Mouse (Mus musculus): Measurements from ENCODE around the gene Rsf1. TPM values are rescaled to one million over a fixed set of nuclear protein-coding genes. Genes with fewer than 3 reads are reported as not detected.

Gene Rsf1
- polyA plus RNA-seq, 1 experiment from 2014 or later = 14.8 TPM

DNA sequence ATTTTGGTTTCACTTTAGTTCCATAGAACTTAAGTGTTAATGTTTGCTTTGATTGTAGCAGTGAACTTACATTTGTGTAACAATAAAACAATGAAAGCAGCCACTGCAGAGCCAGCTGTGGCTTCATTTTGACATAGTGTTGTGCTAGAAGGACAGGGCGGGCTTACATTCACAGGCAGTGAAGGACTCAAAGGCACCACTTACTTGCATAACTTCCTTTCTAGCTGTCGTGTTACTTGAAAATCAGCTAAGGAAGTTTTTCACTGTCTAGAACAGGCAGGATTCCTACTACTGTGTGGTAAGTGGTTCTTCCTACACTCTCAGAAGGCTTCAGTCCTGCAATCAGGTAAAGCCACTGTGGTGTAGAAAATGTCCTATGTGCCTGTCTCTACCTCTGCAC, 108.1 kb downstream of the Rsf1 start:
- WGBS = 91% methylated on average over 2 of the region's 2 CpGs
- no peak for ATAC-seq (ENCODE audit: insufficient number of reproducible peaks, insufficient read depth, low FRiP score, low read depth)

DNA sequence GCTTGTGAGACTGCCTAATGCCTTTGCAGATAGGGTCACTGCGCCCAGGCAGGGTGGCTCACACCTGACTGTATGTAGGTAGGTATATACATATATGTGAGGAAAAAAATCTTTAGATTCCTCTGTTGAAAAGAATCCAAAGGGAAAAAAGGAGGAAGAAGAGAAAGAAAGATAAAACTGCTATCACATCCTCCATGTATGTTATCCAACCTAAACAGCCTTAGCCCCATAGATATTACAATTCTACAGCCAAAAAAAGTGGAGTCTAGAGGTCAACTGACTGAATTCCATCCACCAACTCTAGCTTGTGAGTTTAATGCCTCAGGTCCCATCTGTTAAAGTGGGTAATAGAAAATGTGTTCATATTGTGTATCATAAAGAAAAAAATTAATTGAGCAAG, 115.8 kb downstream of the Rsf1 start:
- H3K27ac ChIP-seq (replicated peaks in 1 of 2; ENCODE audit: control insufficient read depth in 1 of 2, insufficient read depth in 1 of 2, low read depth in 2 of 2, low read length in 2 of 2) = no peak overlapping the region
- 0 out of 2 replicates have a peak, but pooled peaks cover 6% of the 10 kb centered on the region for H3K36me3 ChIP-seq (ENCODE audit: control insufficient read depth, insufficient read depth, low read length)
- H3K27me3 ChIP-seq (ENCODE audit: control insufficient read depth, insufficient read depth, low read length) = no peaks in the 10 kb centered on the region
- peak overlapping the region; percentile 89; the same call in 1 of the 2 replicates for H3K4me2 ChIP-seq (ENCODE audit: low read length)
- peaks cover 4% of the 10 kb centered on the region in 2 experiments for H3K4me1 ChIP-seq (ENCODE audit: control insufficient read depth in 2 of 2, insufficient read depth in 2 of 2, low read length in 2 of 2)
- ATAC-seq (ENCODE audit: insufficient number of reproducible peaks, insufficient read depth, low FRiP score, low read depth) = no peak
- 95% methylated on average over 1 of the region's 1 CpGs for WGBS
- no peak overlapping the region for H3K9ac ChIP-seq (ENCODE audit: low read length)
- no peaks in the 10 kb centered on the region for H3K9me3 ChIP-seq (ENCODE audit: control insufficient read depth, low read length)
- no peak overlapping the region for H3K4me3 ChIP-seq (ENCODE audit: control insufficient read depth in 1 of 2, insufficient read depth in 1 of 2, low read depth in 1 of 2, low read length in 2 of 2)

More for the DNA sequence above, 108.1 kb downstream of the Rsf1 start:
- Histone ChIP-seq H3K27ac (replicated peaks in 1 of 2; ENCODE audit: control insufficient read depth in 1 of 2, insufficient read depth in 1 of 2, low read depth in 2 of 2, low read length in 2 of 2) (no peak overlapping the region), H3K4me2 (ENCODE audit: low read length) (no peak overlapping the region), H3K4me3 (ENCODE audit: control insufficient read depth in 1 of 2, insufficient read depth in 1 of 2, low read depth in 1 of 2, low read length in 2 of 2) (no peak overlapping the region), H3K9me3 (ENCODE audit: control insufficient read depth, low read length) (no peaks in the 10 kb centered on the region), H3K27me3 (ENCODE audit: control insufficient read depth, insufficient read depth, low read length) (no peaks in the 10 kb centered on the region), H3K36me3 (ENCODE audit: control insufficient read depth, insufficient read depth, low read length) (peaks cover 50% of the 10 kb centered on the region), H3K4me1 (ENCODE audit: control insufficient read depth in 2 of 2, insufficient read depth in 2 of 2, low read length in 2 of 2) (no peaks in the 10 kb centered on the region), H3K9ac (ENCODE audit: low read length) (no peak overlapping the region)

DNA sequence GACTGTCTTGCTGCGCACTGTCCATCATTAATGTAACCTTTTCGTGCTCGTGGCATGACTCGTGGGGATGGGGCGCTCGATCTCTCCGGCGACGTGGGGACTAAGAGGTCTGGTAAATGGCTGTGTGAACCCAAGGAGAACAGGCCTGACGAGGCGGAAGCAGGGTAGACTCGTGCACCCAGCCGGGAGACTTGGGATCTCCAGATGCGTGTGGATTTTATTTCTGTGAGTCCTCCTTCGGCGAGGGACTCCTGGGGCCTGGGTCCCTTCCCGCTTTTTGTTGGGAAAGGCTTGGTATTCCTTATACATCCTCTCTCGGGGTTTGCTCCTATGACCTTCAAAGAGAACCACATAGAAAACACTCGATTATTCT, 116.4 kb downstream of the Rsf1 start:
- peak overlapping the region; percentile 86 for H3K9ac ChIP-seq (ENCODE audit: low read length)
- no peaks in the 10 kb centered on the region for H3K9me3 ChIP-seq (ENCODE audit: control insufficient read depth, low read length)
- no peaks in the 10 kb centered on the region for H3K27me3 ChIP-seq (ENCODE audit: control insufficient read depth, insufficient read depth, low read length)
- peak overlapping the region; percentile 9 to 65; a peak in 3 of 4 replicates for H3K27ac ChIP-seq (replicated peaks in 1 of 2; ENCODE audit: control insufficient read depth in 1 of 2, insufficient read depth in 1 of 2, low read depth in 2 of 2, low read length in 2 of 2)
- peak overlapping the region; percentile 89 for H3K4me2 ChIP-seq (ENCODE audit: low read length)
- WGBS = 38% methylated on average over 19 of the region's 19 CpGs
- peak overlapping the region; percentile 88 to 90 for H3K4me3 ChIP-seq (ENCODE audit: control insufficient read depth in 1 of 2, insufficient read depth in 1 of 2, low read depth in 1 of 2, low read length in 2 of 2)
- 0 out of 2 replicates have a peak, but pooled peaks cover 6% of the 10 kb centered on the region for H3K36me3 ChIP-seq (ENCODE audit: control insufficient read depth, insufficient read depth, low read length)
- ATAC-seq (ENCODE audit: insufficient number of reproducible peaks, insufficient read depth, low FRiP score, low read depth) = peak; percentile 59
- peaks cover 4% of the 10 kb centered on the region in 2 experiments for H3K4me1 ChIP-seq (ENCODE audit: control insufficient read depth in 2 of 2, insufficient read depth in 2 of 2, low read length in 2 of 2)

DNA sequence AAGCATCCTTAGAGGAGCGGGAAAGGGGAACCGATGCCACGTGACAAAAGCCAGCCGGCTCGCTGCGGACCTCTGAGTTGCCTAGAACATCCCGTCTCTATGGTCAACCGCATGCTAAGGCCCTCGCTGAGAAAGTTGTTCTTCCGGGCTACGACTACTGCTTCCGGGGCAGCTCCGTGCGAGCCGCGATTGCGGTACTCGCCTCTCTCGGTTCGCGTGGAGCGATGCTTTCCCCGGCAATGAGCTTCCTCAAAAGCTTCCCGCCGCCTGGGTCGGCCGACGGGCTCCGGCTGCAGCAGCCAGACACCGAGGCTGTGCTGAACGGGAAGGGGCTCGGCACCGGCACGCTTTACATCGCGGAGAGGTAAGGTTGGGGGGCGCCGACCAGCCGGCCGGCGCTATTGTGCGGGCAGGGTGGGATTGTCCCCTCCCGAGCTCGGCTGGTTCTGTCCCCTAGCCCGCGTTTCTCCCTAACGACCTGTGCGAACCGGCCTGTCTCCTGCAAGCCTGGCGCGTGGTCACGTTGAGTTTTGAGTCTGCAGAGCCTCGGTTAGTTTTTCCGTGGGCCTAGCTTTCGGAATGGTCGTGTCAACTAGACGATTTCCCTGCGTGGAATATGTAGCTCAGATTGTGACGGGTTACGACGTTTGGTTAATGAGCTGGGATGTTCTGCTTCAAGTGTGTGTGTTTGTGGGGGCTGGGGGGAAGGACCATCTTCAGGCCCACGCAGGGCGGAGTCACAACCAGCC, 117.0 kb downstream of the Rsf1 start, which contains the start of gene Clns1a:
Gene Clns1a, plus strand, starts transcription at position 129 of the 749 bp plus-strand sequence.
- H3K27ac ChIP-seq (replicated peaks in 1 of 2; ENCODE audit: control insufficient read depth in 1 of 2, insufficient read depth in 1 of 2, low read depth in 2 of 2, low read length in 2 of 2) = peak within 1 kb of the TSS; percentile 46 to 65
- ATAC-seq (ENCODE audit: insufficient number of reproducible peaks, insufficient read depth, low FRiP score, low read depth) = peak; percentile 91
- no peaks in the 10 kb centered on the region for H3K27me3 ChIP-seq (ENCODE audit: control insufficient read depth, insufficient read depth, low read length)
- peaks cover 4% of the 10 kb centered on the region in 2 experiments for H3K4me1 ChIP-seq (ENCODE audit: control insufficient read depth in 2 of 2, insufficient read depth in 2 of 2, low read length in 2 of 2)
- H3K4me2 ChIP-seq (ENCODE audit: low read length) = peak within 1 kb of the TSS; percentile 89
- peak within 1 kb of the TSS; percentile 88 to 90 for H3K4me3 ChIP-seq (ENCODE audit: control insufficient read depth in 1 of 2, insufficient read depth in 1 of 2, low read depth in 1 of 2, low read length in 2 of 2)
- peak within 1 kb of the TSS; percentile 86 for H3K9ac ChIP-seq (ENCODE audit: low read length)
- WGBS = under 1% methylated on average over 63 of the region's 63 CpGs
- H3K9me3 ChIP-seq (ENCODE audit: control insufficient read depth, low read length) = no peaks in the 10 kb centered on the region
- H3K36me3 ChIP-seq (ENCODE audit: control insufficient read depth, insufficient read depth, low read length) = 0 out of 2 replicates have a peak, but pooled peaks cover 6% of the 10 kb centered on the region

DNA sequence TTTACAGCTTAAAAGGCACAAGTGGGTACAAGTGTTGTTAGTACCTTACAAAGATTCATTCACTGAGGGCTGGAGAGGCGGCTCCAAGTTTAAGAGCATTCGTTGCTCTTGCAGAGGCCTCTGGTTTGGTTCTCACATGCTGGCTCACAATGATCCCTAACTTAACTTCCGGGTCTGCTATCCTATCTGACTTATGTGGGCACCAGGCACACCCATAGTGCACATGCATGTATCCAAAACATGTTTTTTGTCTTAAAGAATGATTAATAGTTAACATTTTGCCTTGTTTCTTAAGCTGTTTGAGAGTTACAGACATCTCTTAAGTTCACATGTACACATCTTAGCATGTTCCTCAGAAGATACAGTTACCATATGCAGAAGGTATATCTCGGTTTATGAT, 120.5 kb downstream of the Rsf1 start:
- Histone ChIP-seq H3K27me3 (ENCODE audit: control insufficient read depth, insufficient read depth, low read length) (no peaks in the 10 kb centered on the region), H3K4me2 (ENCODE audit: low read length) (no peak overlapping the region), H3K9me3 (ENCODE audit: control insufficient read depth, low read length) (no peaks in the 10 kb centered on the region), H3K4me3 (ENCODE audit: control insufficient read depth in 1 of 2, insufficient read depth in 1 of 2, low read depth in 1 of 2, low read length in 2 of 2) (no peak overlapping the region), H3K27ac (replicated peaks in 1 of 2; ENCODE audit: control insufficient read depth in 1 of 2, insufficient read depth in 1 of 2, low read depth in 2 of 2, low read length in 2 of 2) (no peak overlapping the region), H3K4me1 (ENCODE audit: control insufficient read depth in 2 of 2, insufficient read depth in 2 of 2, low read length in 2 of 2) (peaks cover 4% of the 10 kb centered on the region in 2 experiments), H3K9ac (ENCODE audit: low read length) (no peak overlapping the region), H3K36me3 (ENCODE audit: control insufficient read depth, insufficient read depth, low read length) (0 out of 2 replicates have a peak, but pooled peaks cover 6% of the 10 kb centered on the region)
- ATAC-seq (ENCODE audit: insufficient number of reproducible peaks, insufficient read depth, low FRiP score, low read depth) = no peak
- WGBS = 90% methylated on average over 4 of the region's 4 CpGs

DNA sequence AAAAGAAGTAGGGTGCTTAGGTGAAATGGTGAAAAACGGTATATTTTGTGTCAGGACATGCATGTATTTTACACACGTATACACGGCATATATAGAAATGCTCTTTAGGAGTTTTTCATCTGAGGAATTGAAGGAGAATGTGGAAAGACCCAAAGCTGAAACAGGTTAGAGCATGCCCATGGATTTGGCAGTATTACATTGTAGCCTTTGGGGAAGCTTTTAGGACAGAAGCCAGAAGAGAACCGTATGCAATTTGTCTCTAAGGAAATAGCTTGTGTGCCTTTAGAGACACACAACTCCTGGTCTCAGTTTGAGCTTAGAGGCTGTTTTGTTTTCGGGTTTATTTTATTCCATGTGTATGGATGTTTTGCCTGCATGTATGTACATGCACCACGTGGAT, 121.4 kb downstream of the Rsf1 start:
- no peaks in the 10 kb centered on the region for H3K27me3 ChIP-seq (ENCODE audit: control insufficient read depth, insufficient read depth, low read length)
- WGBS = 85% methylated on average over 6 of the region's 6 CpGs
- peaks cover 10% of the 10 kb centered on the region; the same call in 1 of the 2 replicates for H3K36me3 ChIP-seq (ENCODE audit: control insufficient read depth, insufficient read depth, low read length)
- H3K4me2 ChIP-seq (ENCODE audit: low read length) = no peak overlapping the region
- peaks cover under 1 to 1% of the 10 kb centered on the region in 2 experiments; a peak in 3 of 4 replicates for H3K4me1 ChIP-seq (ENCODE audit: control insufficient read depth in 2 of 2, insufficient read depth in 2 of 2, low read length in 2 of 2)
- H3K9me3 ChIP-seq (ENCODE audit: control insufficient read depth, low read length) = no peaks in the 10 kb centered on the region
- no peak overlapping the region for H3K27ac ChIP-seq (replicated peaks in 1 of 2; ENCODE audit: control insufficient read depth in 1 of 2, insufficient read depth in 1 of 2, low read depth in 2 of 2, low read length in 2 of 2)
- no peak for ATAC-seq (ENCODE audit: insufficient number of reproducible peaks, insufficient read depth, low FRiP score, low read depth)
- no peak overlapping the region for H3K4me3 ChIP-seq (ENCODE audit: control insufficient read depth in 1 of 2, insufficient read depth in 1 of 2, low read depth in 1 of 2, low read length in 2 of 2)
- no peak overlapping the region for H3K9ac ChIP-seq (ENCODE audit: low read length)

DNA sequence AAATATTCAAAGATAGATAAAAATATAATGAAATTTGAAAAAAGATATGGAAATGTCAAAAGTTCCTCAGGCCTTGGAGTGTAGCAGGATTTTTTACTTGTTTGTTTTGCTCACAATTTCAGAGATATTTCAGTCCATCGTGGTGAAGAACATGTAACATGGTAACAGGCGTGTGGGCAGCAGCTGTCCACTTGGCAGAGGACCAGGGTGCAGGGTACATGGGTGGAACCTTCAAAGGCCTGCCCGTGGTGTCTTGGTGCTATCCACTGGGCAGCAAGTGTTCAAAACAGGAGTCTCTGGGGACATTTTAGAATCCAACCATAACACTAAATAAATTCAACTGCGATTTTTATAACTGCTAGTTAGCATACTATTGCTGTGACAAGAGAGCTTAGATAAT, 127.4 kb downstream of the Rsf1 start:
- Histone ChIP-seq H3K9me3 (ENCODE audit: control insufficient read depth, low read length) (no peaks in the 10 kb centered on the region), H3K4me3 (ENCODE audit: control insufficient read depth in 1 of 2, insufficient read depth in 1 of 2, low read depth in 1 of 2, low read length in 2 of 2) (no peak overlapping the region), H3K4me2 (ENCODE audit: low read length) (no peak overlapping the region), H3K9ac (ENCODE audit: low read length) (no peak overlapping the region), H3K4me1 (ENCODE audit: control insufficient read depth in 2 of 2, insufficient read depth in 2 of 2, low read length in 2 of 2) (0 out of 4 replicates have a peak, but pooled peaks cover 0 to 7% of the 10 kb centered on the region in 2 experiments), H3K27me3 (ENCODE audit: control insufficient read depth, insufficient read depth, low read length) (no peaks in the 10 kb centered on the region), H3K36me3 (ENCODE audit: control insufficient read depth, insufficient read depth, low read length) (peaks cover 19% of the 10 kb centered on the region), H3K27ac (replicated peaks in 1 of 2; ENCODE audit: control insufficient read depth in 1 of 2, insufficient read depth in 1 of 2, low read depth in 2 of 2, low read length in 2 of 2) (no peak overlapping the region)
- no peak for ATAC-seq (ENCODE audit: insufficient number of reproducible peaks, insufficient read depth, low FRiP score, low read depth)
- WGBS = 80% methylated on average over 4 of the region's 4 CpGs
